Mouse (Mus musculus) heart, embryonic 11.5 days (tissue): ENCODE measurements around the gene Tnfsfm13. TPM values are rescaled to one million over a fixed set of nuclear protein-coding genes. Genes with fewer than 3 reads are reported as not detected.

Experiments used
- ATAC-seq: fragments of 200-750 bp; cut with Nextera tagmentation; replicated peaks from 2 replicates; pipeline ENCODE4 v1.8.0; 2017; ENCODE audit warnings: moderate library complexity; ENCODE audit not compliant: insufficient number of reproducible peaks, low FRiP score, low TSS enrichment
- H3K27ac ChIP-seq: fragments of 300-500 bp; sonication (generic); 2 replicates; pipeline ENCODE4 v1.5.1; 2014; ENCODE audit warnings: mild to moderate bottlenecking, low read depth, low read length
- H3K27me3 ChIP-seq: fragments of 300-500 bp; sonication (generic); 2 replicates; pipeline ENCODE4 v1.6.1; 2014; ENCODE audit warnings: mild to moderate bottlenecking, low read length, mixed read lengths; ENCODE audit not compliant: control insufficient read depth, insufficient read depth
- H3K36me3 ChIP-seq: fragments of 300-500 bp; sonication (generic); 2 replicates; pipeline ENCODE4 v1.6.1; 2014; ENCODE audit warnings: mild to moderate bottlenecking, low read length, moderate library complexity, mixed read lengths; ENCODE audit not compliant: control insufficient read depth, insufficient read depth
- H3K4me1 ChIP-seq: fragments of 300-500 bp; sonication (generic); 2 replicates; pipeline ENCODE4 v1.6.1; 2014; ENCODE audit warnings: low read length; ENCODE audit not compliant: control insufficient read depth, insufficient read depth
- H3K4me2 ChIP-seq: fragments of 300-500 bp; sonication (generic); 2 replicates; pipeline ENCODE4 v1.6.1; 2014; ENCODE audit warnings: mild to moderate bottlenecking, moderate library complexity
- H3K4me3 ChIP-seq: fragments of 300-500 bp; sonication (generic); 2 replicates; pipeline ENCODE4 v1.5.1; 2014; ENCODE audit warnings: low read depth, low read length
- H3K9ac ChIP-seq: fragments of 300-500 bp; sonication (generic); 2 replicates; pipeline ENCODE4 v1.6.1; 2014; ENCODE audit warnings: mild to moderate bottlenecking, low read depth, low read length, moderate library complexity
- H3K9me3 ChIP-seq: fragments of 300-500 bp; sonication (generic); replicated peaks from 2 replicates; pipeline ENCODE4 v1.6.1; 2016; ENCODE audit warnings: low read length; ENCODE audit not compliant: control insufficient read depth
- whole genome bisulfite sequencing: fragments of 180-500 bp; shearing (Covaris S2); extraction: QIAGEN DNeasy Blood & Tissue Kit; methylation state at CpG from one replicate; pipeline ENCODE4 v1.1.7; 2014; ENCODE audit not compliant: insufficient replicate concordance; 5-methylcytosine and 5-hydroxymethylcytosine counted together
- polyA plus RNA-seq: library from polyadenylated mRNA; unstranded; fragments of >200 nt; fragmentation: Nextera tagmentation; extraction: Ambion mirVana; gene quantifications from 2 replicates; pipeline ENCODE4 v1.2.1, GENCODE M21; 2014

The Tnfsfm13 gene
- polyA plus RNA-seq, 1 experiment from 2014 or later, result 3.0 TPM

DNA sequence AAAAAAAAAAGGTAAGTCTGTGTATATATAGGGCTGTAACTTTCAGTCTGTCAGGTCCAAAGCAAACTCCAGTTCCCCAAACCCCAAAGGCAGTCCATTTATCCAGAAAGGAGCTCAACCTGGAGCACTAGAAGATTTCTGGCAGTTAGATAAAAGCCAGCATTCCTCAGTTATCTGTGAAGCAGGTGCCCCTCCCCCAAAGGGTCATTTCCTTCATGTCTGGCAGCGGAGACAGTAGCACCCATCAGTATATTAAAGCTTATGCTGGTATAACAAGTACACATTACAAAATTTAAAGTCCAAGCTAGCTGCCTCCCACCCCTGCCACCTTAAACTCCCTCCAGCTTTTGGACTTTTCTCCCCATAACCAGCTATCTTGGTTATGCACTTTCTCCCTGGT is 3.7 kb upstream of the Tnfsfm13 start:
- Histone ChIP-seq H3K4me2 (peak overlapping the region; percentile 3; the same call in 1 of the 2 replicates), H3K27ac (no peak overlapping the region), H3K4me3 (no peak overlapping the region), H3K27me3 (no peaks in the 10 kb centered on the region), H3K36me3 (no peaks in the 10 kb centered on the region), H3K9ac (no peak overlapping the region; the same call in 1 of the 2 replicates), H3K4me1 (peaks cover 17% of the 10 kb centered on the region), H3K9me3 (no peaks in the 10 kb centered on the region)
- 16% methylated on average over 1 of the region's 1 CpGs for WGBS
- no peak for ATAC-seq

- ATAC-seq, result no peak
- 72% methylated on average over 5 of the region's 5 CpGs for WGBS
Observed at GRCm38 (mm10) chr11:69698574-69698973, 2.7 kb upstream of the Tnfsfm13 start.

GRCm38 (mm10) chr11:69697396-69697795 is 1.5 kb upstream of the Tnfsfm13 start:
- H3K4me3 ChIP-seq, result no peak overlapping the region
- H3K9me3 ChIP-seq, result no peaks in the 10 kb centered on the region
- H3K4me1 ChIP-seq, result peaks cover 20% of the 10 kb centered on the region
- no peaks in the 10 kb centered on the region for H3K36me3 ChIP-seq
- no peaks in the 10 kb centered on the region for H3K27me3 ChIP-seq
- 81% methylated on average over 3 of the region's 3 CpGs for WGBS
- no peak for ATAC-seq
- no peak overlapping the region for H3K4me2 ChIP-seq
- H3K9ac ChIP-seq, result no peak overlapping the region
- no peak overlapping the region for H3K27ac ChIP-seq

More at GRCm38 (mm10) chr11:69698574-69698973, 2.7 kb upstream of the Tnfsfm13 start:
- no peak overlapping the region for H3K4me2 ChIP-seq
- H3K36me3 ChIP-seq, result no peaks in the 10 kb centered on the region
- no peaks in the 10 kb centered on the region for H3K27me3 ChIP-seq
- H3K9me3 ChIP-seq, result no peaks in the 10 kb centered on the region
- no peak overlapping the region for H3K9ac ChIP-seq
- H3K27ac ChIP-seq, result no peak overlapping the region
- H3K4me3 ChIP-seq, result no peak overlapping the region
- H3K4me1 ChIP-seq, result peaks cover 17% of the 10 kb centered on the region

DNA sequence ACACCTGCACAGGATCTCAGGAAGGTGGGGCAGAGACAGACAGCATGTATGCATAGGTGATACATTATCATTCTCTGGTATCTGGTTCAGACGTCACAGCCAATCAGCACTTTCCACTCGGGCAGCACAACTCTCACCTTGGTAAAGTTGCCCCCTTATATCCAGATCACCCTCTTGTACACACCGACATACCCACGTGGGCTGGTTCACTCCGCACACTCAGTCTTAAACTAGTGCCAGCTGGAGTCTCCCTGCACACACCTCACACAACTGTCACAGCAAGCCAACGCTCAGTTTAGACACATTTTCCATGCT is 895 bp downstream of the Tnfsfm13 start:
- Histone ChIP-seq H3K27me3 (no peaks in the 10 kb centered on the region), H3K4me2 (peak overlapping the region; percentile 83), H3K36me3 (no peaks in the 10 kb centered on the region), H3K27ac (peak overlapping the region; percentile 64), H3K4me1 (peaks cover 18% of the 10 kb centered on the region), H3K9me3 (no peaks in the 10 kb centered on the region), H3K9ac (peak overlapping the region; percentile 85; the same call in 1 of the 2 replicates), H3K4me3 (peak overlapping the region; percentile 62)
- ATAC-seq, result no peak
- 25% methylated on average over 6 of the region's 6 CpGs for WGBS

GRCm38 (mm10) chr11:69693421-69693965 is 2.4 kb downstream of the Tnfsfm13 start:
- H3K4me3 ChIP-seq, result no peak overlapping the region
- 55% methylated on average over 11 of the region's 11 CpGs for WGBS
- H3K9me3 ChIP-seq, result no peaks in the 10 kb centered on the region
- ATAC-seq, result no peak
- no peaks in the 10 kb centered on the region for H3K27me3 ChIP-seq
- H3K9ac ChIP-seq, result no peak overlapping the region
- H3K4me1 ChIP-seq, result peaks cover 12% of the 10 kb centered on the region
- H3K27ac ChIP-seq, result no peak overlapping the region
- H3K4me2 ChIP-seq, result no peak overlapping the region
- no peaks in the 10 kb centered on the region for H3K36me3 ChIP-seq

DNA sequence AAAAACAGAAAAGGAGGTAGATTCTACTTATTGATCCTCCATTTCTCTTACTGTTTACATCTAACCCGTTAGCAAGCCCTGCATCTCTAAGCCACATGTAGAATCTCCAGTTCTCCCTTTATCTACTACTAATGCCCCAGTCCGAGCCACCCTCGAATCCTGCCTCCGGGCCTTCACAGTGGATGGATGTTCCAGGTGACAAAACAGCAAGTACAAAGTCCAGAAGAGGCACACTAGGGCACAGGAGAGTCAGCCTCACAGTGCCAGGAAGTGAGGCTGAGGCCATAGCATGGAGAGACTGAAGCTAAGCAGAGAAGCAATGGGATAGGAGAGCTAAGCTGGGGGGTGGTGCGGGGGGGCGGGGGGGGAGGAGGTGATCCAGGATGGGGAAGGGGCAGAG is 3.0 kb downstream of the Tnfsfm13 start:
- Histone ChIP-seq H3K9ac (no peak overlapping the region), H3K4me3 (no peak overlapping the region), H3K4me1 (peaks cover 12% of the 10 kb centered on the region), H3K4me2 (no peak overlapping the region), H3K27ac (no peak overlapping the region), H3K9me3 (no peaks in the 10 kb centered on the region), H3K36me3 (no peaks in the 10 kb centered on the region), H3K27me3 (no peaks in the 10 kb centered on the region)
- ATAC-seq, result no peak
- WGBS, result 80% methylated on average over 6 of the region's 6 CpGs

- WGBS, result 70% methylated on average over 9 of the region's 9 CpGs
- Histone ChIP-seq H3K4me3 (no peak overlapping the region), H3K4me2 (no peak overlapping the region), H3K9ac (no peak overlapping the region), H3K27me3 (no peaks in the 10 kb centered on the region), H3K27ac (no peak overlapping the region), H3K9me3 (no peaks in the 10 kb centered on the region), H3K36me3 (no peaks in the 10 kb centered on the region), H3K4me1 (peaks cover 12% of the 10 kb centered on the region)
- ATAC-seq, result no peak
Observed at GRCm38 (mm10) chr11:69692196-69692811, 3.6 kb downstream of the Tnfsfm13 start.

- Histone ChIP-seq H3K36me3 (no peaks in the 10 kb centered on the region), H3K9me3 (no peaks in the 10 kb centered on the region), H3K4me2 (no peak overlapping the region), H3K4me3 (no peak overlapping the region), H3K27me3 (no peaks in the 10 kb centered on the region; the same call in 1 of the 2 replicates), H3K27ac (no peak overlapping the region), H3K9ac (no peak overlapping the region), H3K4me1 (peaks cover 4% of the 10 kb centered on the region; the same call in 1 of the 2 replicates)
- ATAC-seq, result no peak
- WGBS, result 88% methylated on average over 1 of the region's 1 CpGs
Observed at GRCm38 (mm10) chr11:69689891-69690290, 6.0 kb downstream of the Tnfsfm13 start.

GRCm38 (mm10) chr11:69687061-69687460 is 8.8 kb downstream of the Tnfsfm13 start:
- H3K4me2 ChIP-seq, result no peak overlapping the region
- H3K4me3 ChIP-seq, result no peak overlapping the region
- no peak for ATAC-seq
- H3K4me1 ChIP-seq, result 0 out of 2 replicates have a peak, but pooled peaks cover 5% of the 10 kb centered on the region
- no peaks in the 10 kb centered on the region for H3K36me3 ChIP-seq
- H3K9ac ChIP-seq, result no peak overlapping the region
- H3K27me3 ChIP-seq, result no peaks in the 10 kb centered on the region; the same call in 1 of the 2 replicates
- WGBS, result 44% methylated on average over 5 of the region's 5 CpGs
- H3K27ac ChIP-seq, result no peak overlapping the region
- no peaks in the 10 kb centered on the region for H3K9me3 ChIP-seq
